Mouse (Mus musculus): ENCODE measurements around the gene Spop.
A peak's percentile ranks its signal among the peaks of the same experiment; 100 is the strongest.
"Not testable (repeated sequence)": the region's sequence is repeated elsewhere in the genome, so short reads cannot be mapped to it uniquely, and the experiment has no call there.

The Spop gene

DNA sequence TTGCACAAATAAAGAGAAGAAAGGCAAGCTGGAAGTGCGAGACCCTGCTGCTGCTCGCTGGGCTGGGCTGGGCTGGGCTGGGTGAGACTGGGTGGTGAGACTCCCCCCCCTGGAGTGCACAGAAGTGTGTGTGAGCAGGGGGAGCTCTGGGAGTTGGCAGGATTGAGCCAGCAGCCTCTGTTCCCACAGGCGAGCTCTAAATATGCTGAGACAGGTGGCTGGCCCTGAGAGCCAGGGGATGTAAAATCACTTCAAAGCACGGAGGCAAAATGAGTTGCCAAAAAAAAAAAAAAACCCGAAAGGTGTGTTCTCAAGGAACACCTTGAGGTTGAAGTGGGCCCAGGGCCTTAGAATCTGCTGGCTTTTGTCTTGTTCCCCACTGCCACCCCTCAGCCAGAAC lies 22.1 kb upstream of the Spop start:
- no peak for DNase-seq (ENCODE audit: extremely low spot score)

DNA sequence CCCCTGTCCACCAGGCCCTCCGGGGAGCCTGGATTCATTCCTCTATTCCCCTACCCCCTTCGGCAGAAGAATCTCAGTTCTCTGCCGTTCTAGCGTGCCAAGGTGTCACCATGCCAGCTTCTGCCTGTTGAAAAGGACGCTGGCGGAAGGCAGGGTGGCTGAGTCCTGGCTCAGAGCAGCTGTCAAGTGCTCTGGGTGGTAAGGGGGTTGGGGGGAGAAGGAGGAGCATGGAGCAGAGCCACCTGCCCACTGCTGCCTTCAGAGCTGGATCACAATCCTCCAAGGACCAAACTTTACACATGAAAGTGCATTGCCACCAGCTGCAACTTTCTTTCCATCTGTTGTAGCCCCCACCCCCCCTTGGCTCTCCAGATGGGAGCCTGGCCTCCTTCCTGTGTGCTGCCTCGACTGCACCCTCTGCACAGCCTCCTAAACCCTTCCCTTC lies 21.6 kb upstream of the Spop start:
- no peak for DNase-seq (ENCODE audit: extremely low spot score)

DNA sequence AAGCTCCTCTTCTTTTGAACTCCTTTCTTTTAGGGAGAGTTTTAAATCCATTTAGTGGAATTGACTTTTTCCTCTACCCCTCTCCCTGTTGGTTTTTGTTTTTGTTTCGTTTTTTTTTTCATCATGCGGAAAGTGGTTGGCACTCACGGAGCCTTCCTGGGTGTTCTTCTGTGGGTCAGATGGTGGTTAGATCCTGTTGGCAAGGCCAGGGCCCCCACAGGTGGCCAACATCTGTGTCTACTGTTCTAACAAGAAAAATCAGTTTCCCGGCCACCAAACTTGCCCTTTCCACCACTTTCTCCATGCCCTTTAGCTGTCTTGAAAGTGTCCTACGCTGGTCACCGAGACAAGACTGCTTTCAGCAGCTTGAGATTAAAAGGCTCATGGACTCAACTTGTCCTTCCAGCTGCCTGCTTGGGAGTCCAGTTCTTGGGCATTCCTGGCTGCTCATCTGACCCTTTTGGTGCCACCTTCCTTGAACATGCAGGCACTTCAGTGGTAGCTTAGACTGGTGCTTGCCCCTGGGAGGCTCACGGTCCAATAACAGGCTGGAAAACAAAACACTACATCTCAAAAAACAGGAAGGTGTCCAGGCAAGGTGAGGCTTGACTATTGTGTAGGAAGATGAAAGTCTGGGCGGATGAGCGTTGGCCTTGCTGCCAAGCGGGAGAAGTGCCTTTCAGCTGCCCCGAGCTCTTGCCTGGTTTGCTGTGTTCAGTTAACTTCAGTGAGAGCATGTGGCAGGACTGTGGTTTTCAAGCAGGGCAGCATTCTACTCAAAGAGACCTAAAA lies 21.0 kb upstream of the Spop start:
- DNase-seq (ENCODE audit: extremely low spot score): no peak

DNA sequence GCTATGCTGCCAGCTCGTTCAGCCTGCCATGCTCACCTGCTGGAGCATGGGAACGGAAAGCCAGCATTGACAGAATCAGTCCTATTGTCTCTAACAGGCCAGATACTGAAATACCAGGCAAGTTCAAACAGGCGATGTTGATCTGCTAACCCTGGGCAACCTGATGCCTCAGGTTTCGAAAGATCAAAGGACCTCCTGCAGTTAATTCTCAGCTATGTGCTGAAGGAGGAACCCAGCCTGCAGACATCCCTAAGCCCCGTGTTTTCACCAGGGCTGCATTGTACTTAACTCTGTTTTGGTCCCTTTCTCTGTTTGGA lies 20.4 kb upstream of the Spop start:
- no peak for DNase-seq (ENCODE audit: extremely low spot score)

DNA sequence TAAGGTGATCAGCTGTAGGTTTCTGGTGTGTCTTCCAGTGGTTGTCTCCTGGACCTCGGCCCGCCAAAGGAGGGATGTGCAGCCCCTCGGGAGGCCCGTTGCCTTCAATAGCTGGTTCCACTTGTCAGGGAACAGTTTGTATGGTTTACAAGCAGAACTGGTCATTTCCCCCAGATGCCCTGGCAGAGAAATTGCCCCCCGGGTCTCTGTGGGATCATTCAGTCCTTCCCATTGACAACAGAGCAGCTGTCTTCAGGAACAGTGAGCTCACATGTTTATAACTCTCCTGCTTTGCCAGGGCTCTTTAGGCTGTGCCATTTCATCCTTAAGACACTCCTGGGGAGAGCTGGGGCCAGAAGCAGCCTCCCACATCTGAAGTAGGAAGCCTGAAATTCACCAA lies 19.8 kb upstream of the Spop start:
- no peak for DNase-seq (ENCODE audit: extremely low spot score)

DNA sequence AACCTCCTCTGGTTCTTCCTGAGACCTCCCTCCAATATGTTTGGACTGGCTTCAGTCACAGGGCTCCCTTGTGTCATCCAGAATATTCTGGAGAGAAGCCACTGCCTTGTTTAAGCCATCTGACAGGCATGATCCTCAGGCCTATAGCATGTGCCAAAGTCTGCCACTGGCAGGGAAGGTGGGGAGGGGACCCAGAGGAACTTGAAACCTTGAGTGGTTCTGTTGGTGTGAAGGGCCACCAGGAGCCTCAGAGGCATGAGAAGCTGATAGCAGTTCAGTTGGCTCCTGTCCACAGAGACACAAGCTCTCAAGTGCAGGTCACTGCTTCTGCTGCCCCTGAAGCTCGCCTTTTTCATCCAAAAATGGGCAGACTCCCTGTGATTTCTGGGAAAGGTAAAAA lies 17.3 kb upstream of the Spop start:
- no peak for DNase-seq (ENCODE audit: extremely low spot score)

DNA sequence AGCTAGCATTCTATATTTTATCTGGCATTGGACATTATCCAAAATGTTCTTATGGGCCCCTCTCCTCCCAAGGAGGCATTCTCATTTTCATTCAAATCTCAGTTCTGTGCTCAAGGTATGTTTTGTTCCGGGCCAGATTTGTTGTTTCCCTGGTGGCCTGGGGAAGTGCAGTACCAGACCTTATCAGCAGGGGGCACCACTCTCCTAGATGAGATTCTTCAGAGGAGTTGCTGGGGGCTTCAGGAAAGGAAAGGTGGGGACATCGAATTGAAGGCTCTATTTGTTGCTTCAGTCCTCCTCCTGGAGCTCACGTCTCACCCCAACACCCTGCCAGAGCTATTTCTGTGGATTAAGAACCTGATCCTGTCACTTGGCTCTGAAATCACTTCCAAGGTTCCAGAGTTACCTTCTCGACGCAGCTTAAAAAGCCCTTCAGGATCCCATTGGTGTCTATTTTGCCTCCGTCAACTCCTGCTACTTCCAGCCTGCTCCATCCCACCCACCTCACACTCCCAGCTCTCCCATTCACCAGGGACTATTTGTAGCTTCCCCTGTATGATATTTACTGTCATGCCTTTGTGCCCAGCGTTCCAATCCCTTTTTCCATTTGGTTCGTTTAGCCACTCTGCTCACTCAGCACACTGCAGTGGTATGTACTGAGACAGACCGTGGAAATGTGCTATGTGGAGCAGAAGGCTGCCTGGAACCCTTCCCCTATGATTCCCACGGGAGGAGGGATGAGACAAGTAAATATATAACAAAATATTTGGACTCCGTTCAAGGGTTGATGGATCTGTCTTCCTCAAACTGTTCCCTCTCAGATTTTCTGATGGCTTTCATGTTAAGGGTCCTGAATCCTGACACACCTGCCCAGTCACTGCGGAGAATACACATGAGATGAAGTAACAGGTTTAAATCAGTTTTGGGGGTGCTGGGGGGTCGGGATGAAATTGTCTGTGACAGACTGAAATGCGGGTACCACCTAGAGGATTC lies 15.7 kb upstream of the Spop start:
- peak; percentile 73 for DNase-seq (ENCODE audit: extremely low spot score)

DNA sequence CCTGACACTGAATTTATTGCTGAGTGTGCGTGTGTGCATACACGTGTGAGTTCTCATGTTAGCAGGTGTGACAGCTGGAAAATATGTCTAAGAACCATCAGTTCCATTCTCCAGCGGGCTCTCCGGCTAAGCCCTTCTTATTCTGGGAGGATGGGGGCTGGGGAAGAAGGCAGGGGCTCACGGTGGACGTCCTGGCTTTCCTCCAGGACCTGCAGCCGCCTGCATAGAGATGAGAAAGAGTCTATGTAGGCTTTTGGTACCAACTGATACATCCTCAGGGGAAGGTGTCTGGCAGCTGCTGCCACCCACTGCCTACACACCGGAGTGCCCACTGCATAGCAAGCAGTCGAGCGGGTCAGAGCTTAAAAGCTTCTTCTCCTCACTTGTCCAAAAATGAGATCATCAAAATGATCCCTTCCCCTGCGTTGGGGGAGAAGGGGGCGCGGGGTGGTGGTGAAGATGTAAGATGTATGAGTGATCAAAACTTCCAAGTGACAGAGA lies 14.3 kb upstream of the Spop start:
- DNase-seq (ENCODE audit: extremely low spot score): no peak

DNA sequence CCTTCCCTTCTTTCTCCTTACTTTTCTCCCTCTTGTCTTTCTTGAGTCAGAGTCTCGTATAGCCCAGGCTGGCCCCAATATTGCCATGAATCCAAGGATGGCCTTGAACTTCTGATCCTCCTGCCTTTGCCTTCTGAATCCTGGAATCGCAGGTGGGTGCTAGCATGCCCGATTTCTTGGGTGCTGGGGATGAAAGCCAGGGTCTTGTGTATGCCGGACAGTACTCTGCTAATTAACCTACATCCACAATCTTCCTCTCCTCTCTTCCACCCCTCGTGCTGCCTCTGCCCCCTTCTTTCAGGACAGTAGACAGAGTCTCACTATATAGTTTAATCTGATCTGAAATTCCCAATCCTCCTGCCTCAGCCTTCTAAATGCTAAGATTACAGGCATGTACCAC lies 12.3 kb upstream of the Spop start:
- no peak for DNase-seq (ENCODE audit: extremely low spot score)

DNA sequence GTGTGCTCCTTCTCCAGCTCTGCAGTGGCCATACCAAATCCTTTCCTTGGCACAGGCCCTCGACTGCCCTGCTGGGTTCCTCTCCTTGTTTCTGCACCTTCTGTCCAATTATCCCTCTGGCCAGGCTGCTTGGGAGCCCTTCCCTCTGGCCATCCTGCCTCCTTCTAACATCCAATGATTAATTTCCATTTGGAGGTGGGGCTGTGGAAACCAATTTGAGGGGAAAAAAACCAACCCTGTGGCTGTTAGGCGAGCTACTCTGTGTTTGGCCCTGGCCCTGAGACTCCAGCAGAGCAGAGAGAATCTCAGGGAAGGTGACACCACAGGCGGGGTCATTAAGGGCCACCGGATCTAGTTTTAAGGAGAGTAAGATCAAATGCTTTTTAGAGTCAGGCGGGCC lies 11.7 kb upstream of the Spop start:
- peak; percentile 45 for DNase-seq (ENCODE audit: extremely low spot score)

DNA sequence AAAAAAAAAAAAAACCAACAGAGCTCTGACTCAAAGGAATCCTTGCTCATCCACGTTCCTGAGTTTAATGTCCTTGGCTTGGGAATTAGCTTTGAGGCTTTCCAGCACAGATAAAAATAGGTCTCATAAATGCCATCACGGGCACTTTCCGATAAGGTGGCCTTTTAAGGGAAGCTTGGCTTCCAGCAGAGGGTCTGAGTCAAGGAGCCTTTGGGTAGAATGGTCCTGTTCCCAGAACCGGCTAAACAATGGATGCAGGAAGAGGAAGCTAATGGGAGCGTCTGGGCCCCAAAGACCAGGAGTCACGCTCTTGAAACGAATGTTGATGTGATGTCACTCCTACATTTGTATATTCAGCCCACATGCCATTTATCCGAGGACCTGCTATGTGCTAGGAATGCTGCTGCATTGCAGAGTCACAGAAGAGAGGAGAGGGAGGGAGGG lies 11.2 kb upstream of the Spop start:
- DNase-seq (ENCODE audit: extremely low spot score): peak; percentile 28

DNA sequence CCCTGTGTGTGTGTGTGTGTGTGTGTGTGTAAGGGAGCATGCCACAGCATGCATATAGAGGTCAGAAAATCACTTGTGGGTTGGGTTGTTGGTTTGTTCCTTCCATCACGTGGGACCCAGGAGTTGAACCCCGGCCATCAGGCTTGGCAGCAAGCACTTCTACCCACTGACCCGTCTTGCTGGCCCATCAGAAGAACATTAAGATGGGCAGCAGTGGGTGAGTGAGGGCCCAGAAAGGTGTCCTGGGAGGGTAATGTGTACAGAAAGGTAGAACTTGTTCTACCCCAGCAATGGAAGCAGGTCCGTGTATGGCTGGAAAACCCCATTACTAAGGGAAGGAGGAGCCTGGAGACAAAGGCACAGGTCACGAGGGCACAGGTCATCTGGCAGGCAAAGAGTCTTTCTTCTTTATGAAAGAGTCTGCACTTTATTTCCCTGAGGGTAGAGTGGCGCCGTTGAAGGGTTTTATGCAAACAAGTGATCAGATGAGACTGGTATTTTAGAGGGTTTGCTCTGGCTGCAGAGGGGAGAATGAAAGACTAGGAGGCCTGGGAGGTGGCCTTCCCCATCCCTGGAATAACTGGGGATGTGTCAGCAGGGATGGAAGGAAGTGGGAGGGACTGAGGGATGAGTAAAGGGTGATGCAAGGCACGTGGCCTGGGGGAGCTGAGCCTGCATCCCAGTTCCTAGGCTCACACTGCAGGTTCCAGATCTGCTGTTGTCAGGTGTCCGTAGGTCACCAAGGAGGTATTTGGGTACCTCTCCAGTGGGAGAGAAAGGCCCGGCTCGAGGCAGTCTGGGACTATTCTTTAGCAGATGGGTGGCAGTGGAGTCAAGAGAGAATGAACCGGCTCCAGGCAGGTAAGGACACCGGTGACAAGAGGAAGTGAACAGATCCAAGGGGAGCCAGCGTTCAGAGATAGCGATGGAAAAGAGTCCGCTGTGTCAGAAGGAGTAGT lies 10.2 kb upstream of the Spop start:
- peak; percentile 53 for DNase-seq (ENCODE audit: extremely low spot score)

DNA sequence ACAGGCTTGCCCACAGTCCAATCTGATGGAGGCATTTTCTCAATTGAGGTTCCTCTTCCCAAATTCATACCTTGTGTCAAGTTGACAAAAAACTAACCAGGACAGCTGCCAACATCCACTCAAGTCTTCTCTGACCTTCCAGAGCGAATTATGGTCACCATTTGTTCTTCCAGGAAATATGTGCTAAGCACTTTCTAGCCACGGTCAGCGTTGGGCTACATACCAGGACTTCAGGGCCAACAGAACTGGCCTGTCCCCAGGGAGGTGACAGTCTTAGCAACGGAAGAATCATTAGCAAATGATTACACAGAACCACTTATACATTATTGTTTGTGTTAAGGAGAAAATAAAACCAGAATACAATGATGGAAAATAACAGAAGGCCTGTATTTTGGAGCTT lies 8.1 kb upstream of the Spop start:
- no peak for DNase-seq (ENCODE audit: extremely low spot score)

DNA sequence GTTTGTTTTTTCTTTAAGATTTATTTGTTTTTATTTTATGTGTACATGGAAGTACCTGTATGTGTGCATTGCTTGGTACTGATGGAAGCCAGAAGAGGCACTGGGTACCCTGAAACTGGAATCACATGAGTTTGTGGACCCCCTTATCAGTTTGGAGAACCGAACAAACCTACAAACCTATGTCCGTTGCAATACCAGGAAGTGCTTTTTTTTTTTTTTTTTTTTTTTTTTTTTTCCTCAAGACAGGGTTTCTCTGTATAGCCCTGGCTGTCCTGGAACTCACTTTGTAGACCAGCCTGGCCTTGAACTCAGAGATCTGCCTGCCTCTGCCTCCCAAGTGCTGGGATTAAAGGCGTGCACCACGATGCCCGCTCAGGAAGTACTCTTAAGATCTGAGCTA lies 7.5 kb upstream of the Spop start:
- not testable (repeated sequence) for DNase-seq (ENCODE audit: extremely low spot score)

DNA sequence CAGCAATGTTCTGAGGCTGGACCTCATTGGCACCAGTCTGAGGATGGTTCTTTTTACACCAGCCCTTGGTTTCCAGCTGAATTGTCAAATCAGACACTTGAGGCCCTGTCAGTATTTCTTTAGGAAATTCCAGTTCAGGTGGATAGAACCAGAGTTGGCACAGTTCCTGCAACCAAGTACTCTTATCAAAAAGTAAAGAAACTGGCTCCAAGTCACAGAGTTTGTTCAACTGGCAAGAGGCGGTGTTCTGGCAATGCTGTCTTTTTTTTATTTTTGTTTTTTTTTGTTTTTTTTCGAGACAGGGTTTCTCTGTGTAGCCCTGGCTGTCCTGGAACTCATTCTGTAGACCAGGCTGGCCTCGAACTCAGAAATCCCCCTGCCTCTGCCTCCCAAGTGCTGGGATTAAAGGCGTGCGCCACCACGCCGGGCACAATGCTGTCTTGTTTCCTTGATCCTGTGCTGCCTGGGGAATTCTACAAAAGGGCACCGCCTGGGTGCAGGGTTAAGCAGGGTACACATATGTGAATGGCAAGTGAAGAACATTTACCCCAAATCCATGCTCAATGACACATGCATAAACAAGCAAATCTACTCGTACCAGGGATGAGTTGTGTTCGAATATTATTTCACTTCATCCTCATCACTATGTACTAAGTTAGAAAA lies 4.3 kb upstream of the Spop start:
- DNase-seq (ENCODE audit: extremely low spot score): no peak

DNA sequence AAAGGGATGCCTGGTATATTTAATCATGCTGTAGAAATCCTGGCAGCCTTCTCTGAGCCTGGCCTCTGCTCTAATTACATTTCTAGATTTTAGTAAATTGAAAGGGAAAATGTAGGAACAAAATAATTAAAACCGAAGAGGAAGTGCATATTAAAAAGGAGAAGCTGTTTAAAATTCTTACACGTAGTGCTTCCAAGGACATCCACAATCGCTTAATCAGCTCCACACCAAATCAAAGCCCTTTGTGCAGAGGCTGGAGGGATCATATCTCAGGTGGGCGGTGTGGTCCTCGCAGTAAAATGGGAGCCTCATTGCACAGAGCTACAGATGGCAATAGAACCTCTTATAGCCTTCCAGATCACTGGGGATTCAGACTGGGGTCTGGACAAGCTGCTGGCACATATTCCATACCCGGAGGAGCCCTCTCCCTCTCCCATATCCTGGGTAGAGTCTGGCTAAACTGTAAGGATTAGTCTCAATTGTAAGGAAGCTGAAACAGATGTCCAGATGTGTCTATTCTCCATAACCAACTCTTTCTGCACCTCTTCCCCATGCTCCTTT lies 2.3 kb upstream of the Spop start:
- no peak for DNase-seq (ENCODE audit: extremely low spot score)

DNA sequence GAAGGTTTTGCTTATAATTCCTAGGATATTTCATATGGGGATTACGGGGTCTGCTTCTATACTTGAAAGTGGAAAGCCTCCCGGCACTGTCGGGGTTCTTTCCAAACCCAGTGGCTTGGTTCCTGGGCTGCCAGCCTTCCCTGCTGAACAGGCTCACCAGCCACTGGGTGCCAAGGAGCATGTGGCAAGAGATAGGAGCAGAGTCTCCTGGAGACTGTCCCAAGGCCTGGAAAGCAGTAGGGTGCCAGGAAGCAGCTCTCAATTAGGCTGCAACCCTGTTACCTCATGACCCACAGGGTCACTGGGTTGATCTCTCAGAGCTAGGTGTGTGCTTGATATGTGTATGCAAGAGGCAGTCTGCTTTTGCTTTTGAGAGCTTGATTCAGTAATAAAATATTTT lies 1.3 kb upstream of the Spop start:
- DNase-seq (ENCODE audit: extremely low spot score): no peak

DNA sequence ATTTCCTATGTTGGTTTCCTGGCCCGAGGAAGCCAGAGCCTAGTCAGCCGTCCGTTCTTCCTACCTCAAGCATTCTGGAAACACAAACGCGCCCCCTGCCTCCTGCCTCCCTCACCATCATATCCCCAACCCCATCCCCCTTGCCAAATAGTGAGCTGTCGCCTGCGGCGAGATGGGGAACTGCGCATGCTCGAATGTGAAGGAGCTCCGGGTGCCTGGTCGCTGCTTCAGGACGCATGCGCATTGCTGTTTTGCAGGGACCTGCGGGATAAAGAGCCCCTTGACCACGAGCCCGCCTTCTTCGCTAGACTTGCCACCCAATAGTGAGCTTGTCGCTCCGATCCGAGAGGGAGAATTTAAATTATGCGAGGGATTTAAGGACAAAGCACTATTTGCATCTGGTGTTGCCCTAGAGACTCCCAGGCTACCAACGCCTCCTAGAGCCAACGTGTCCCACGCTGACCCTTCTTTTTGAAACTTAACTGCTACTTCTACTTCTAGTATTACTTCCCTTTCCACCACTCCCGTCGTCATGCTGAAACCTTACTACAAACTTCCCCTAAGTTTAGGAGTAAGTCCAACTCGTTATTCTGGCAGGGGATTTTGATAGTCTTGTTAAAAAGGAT lies 769 bp downstream of the Spop start:
- DNase-seq (ENCODE audit: extremely low spot score): peak; percentile 98

DNA sequence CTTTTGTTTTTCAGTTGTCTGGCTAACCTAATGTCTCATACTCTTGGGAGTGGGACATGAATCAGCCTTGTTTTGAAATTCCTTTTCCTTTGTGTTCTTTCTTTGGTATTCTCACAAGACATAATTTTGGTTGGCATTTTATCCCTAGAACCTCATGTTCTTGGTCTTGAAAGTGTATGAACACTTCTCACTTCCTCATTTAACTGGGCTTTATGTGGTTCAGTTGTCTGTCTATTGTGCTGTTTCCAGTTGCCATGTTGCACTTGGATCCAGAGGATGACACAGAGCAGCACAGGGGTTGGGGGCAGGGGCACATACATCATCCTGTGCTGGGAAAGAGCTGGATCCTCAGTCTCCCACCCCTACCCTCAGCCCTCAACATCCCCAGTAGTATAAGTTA lies 2.1 kb downstream of the Spop start:
- DNase-seq (ENCODE audit: extremely low spot score): peak; percentile 30

DNA sequence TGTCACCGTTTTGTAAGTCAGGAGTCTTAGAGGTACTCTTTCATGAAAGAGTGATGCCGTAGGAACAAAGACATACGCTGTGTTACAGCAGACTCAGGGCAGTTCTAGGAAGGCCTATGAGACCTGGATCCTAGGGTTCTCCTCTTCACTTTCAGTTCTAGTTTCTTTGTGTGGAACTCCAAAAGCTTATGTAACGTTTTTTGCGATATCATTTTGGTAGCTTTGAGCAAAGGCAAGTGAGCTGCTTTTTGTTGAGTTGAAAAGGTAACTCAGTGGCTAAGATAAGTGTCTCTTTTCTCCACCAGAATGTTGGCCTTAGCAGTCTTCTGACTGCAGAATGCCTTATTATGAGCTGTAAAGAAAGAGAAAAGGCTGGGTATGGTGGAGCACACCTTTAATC lies 3.5 kb downstream of the Spop start:
- DNase-seq (ENCODE audit: extremely low spot score): no peak

Measured in embryo, embryonic 9.5 days (tissue).